Mouse (Mus musculus) hindbrain, embryonic 11.5 days (tissue): ENCODE results near the gene Aftph. TPM values are rescaled to one million over a fixed set of nuclear protein-coding genes. Genes with fewer than 3 reads are reported as not detected.

Experiments used
- ATAC-seq: fragments of 200-750 bp; cut with Nextera tagmentation; 2 replicates; pipeline ENCODE4 v1.8.0; 2017; ENCODE audit warnings: mild to moderate bottlenecking, moderate TSS enrichment, moderate library complexity; ENCODE audit not compliant: low FRiP score
- DNase-seq: peaks from one replicate; pipeline ENCODE4 v3.0.0-alpha.2; 2015; ENCODE audit warnings: low spot score
- H3K27ac ChIP-seq: fragments of 300-500 bp; sonication (generic); 2 replicates; pipeline ENCODE4 v1.5.1; 2014; ENCODE audit warnings: mild to moderate bottlenecking, low read depth, low read length
- H3K27me3 ChIP-seq: fragments of 300-500 bp; sonication (generic); 2 replicates; pipeline ENCODE4 v1.6.1; 2014; ENCODE audit warnings: mild to moderate bottlenecking, low read length, moderate library complexity, mixed read lengths; ENCODE audit not compliant: control insufficient read depth, insufficient read depth
- H3K36me3 ChIP-seq: fragments of 300-500 bp; sonication (generic); 2 replicates; pipeline ENCODE4 v1.6.1; 2014; ENCODE audit warnings: mild to moderate bottlenecking, low read length, moderate library complexity, mixed read lengths; ENCODE audit not compliant: control insufficient read depth, insufficient read depth
- H3K4me1 ChIP-seq: fragments of 300-500 bp; sonication (generic); replicated peaks from 2 replicates; pipeline ENCODE4 v1.6.1; 2014; ENCODE audit warnings: low read length, mixed read lengths; ENCODE audit not compliant: control insufficient read depth, insufficient read depth
- H3K4me2 ChIP-seq: fragments of 300-500 bp; sonication (generic); replicated peaks from 2 replicates; pipeline ENCODE4 v1.6.1; 2014; ENCODE audit warnings: mild to moderate bottlenecking, low read depth, low read length
- H3K4me3 ChIP-seq: fragments of 300-500 bp; sonication (generic); 2 replicates; pipeline ENCODE4 v1.5.1; 2014; ENCODE audit warnings: low read depth, low read length
- H3K9ac ChIP-seq: fragments of 300-500 bp; sonication (generic); 2 replicates; pipeline ENCODE4 v1.6.1; 2014; ENCODE audit warnings: low read depth, low read length
- H3K9me3 ChIP-seq: fragments of 300-500 bp; sonication (generic); 2 replicates; pipeline ENCODE4 v1.6.1; 2016; ENCODE audit warnings: low read length; ENCODE audit not compliant: control insufficient read depth
- WGBS: fragments of 180-500 bp; shearing (Covaris S2); extraction: QIAGEN DNeasy Blood & Tissue Kit; methylation state at CpG from one replicate; pipeline ENCODE4 v1.1.7; 2014; 5-methylcytosine and 5-hydroxymethylcytosine counted together
- polyA plus RNA-seq: library from polyadenylated mRNA; unstranded; fragments of >200 nt; fragmentation: Nextera tagmentation; extraction: Ambion mirVana; gene quantifications from 2 replicates; pipeline ENCODE4 v1.2.1, GENCODE M21; 2014

The Aftph gene
- polyA plus RNA-seq, 1 experiment from 2014 or later: 31.3 TPM

- Histone ChIP-seq H3K9me3 (no peaks in the 10 kb centered on the region), H3K9ac (peak overlapping the region; percentile 65), H3K4me2 (peak overlapping the region; percentile 64), H3K36me3 (no peaks in the 10 kb centered on the region), H3K4me3 (peak overlapping the region; percentile 75), H3K4me1 (no peaks in the 10 kb centered on the region), H3K27me3 (no peaks in the 10 kb centered on the region), H3K27ac (peak overlapping the region; percentile 71)
- WGBS: under 1% methylated on average over 33 of the region's 56 CpGs
- DNase-seq (no peak), ATAC-seq (peak; percentile 60)
Measured at GRCm38 (mm10) chr11:20740481-20741200, 748 bp downstream of the Aftph start.

- Histone ChIP-seq H3K27ac (no peak overlapping the region), H3K9me3 (no peaks in the 10 kb centered on the region), H3K4me1 (no peaks in the 10 kb centered on the region), H3K36me3 (no peaks in the 10 kb centered on the region), H3K27me3 (no peaks in the 10 kb centered on the region), H3K9ac (no peak overlapping the region), H3K4me3 (no peak overlapping the region), H3K4me2 (no peak overlapping the region)
- ATAC-seq: no peak
- WGBS: 97% methylated on average over 3 of the region's 3 CpGs
- DNase-seq: no peak
Measured at GRCm38 (mm10) chr11:20734066-20734465, 7.3 kb downstream of the Aftph start.

DNA sequence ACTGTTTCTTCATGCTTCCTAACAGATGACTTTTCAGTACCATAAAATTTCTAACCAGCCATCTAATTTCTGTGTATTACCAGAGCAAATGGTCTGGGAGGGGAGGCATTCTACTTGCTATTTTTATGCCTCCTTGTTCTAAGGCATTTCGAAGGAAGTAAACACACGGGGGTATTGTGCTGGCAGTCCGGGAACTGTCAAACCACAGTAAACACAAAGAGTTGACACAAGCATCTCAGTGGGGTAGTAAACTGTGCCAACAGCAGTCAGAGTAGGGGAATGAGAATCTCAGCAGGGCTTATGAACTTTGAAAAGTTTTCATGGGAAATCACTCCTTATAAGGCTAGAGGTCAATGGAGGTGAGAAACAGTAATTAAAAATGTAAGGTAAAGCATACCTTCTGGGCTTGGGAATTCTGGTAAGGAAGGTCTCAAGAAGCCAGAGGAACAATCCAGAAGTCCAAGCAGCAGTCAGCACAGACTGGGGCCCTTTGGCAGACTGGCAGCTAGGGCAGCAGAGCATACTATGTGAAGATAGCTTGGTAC is 7.8 kb downstream of the Aftph start:
- Histone ChIP-seq H3K27me3 (no peaks in the 10 kb centered on the region), H3K36me3 (no peaks in the 10 kb centered on the region), H3K9me3 (no peaks in the 10 kb centered on the region), H3K4me2 (no peak overlapping the region), H3K9ac (no peak overlapping the region), H3K4me1 (no peaks in the 10 kb centered on the region), H3K4me3 (no peak overlapping the region), H3K27ac (no peak overlapping the region)
- WGBS: 68% methylated on average over 3 of the region's 3 CpGs
- DNase-seq (no peak), ATAC-seq (no peak)

- H3K4me2 ChIP-seq: no peak overlapping the region
- WGBS: 96% methylated on average over 1 of the region's 1 CpGs
Measured at GRCm38 (mm10) chr11:20729403-20729802, 12.0 kb downstream of the Aftph start.

DNA sequence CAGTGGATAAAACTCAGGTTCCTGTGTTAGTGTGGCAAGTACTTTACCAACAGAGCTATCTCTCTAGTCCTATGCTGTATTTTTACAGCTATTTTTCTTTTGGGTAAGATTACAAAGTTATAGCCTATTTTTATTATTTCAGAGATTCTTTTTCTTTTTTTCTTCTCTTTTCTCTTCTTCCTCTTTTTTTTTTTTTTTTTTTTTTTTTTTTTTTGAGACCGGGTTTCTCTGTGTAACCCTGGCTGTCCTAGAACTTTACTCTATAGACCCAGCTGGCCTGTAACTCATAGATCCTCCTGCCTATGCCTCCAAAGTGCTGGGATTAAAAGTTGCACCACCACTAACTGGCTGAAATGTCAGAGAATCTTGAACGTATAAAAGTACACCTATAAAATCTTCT is 13.3 kb downstream of the Aftph start:
- Histone ChIP-seq H3K4me3 (no peak overlapping the region), H3K4me1 (no peaks in the 10 kb centered on the region), H3K4me2 (no peak overlapping the region), H3K27me3 (no peaks in the 10 kb centered on the region), H3K27ac (no peak overlapping the region), H3K9ac (no peak overlapping the region), H3K9me3 (no peaks in the 10 kb centered on the region), H3K36me3 (peaks cover 4% of the 10 kb centered on the region; the same call in 1 of the 2 replicates)
- DNase-seq (no peak), ATAC-seq (no peak)
- 83% methylated on average over 2 of the region's 2 CpGs for WGBS

More at GRCm38 (mm10) chr11:20729403-20729802, 12.0 kb downstream of the Aftph start:
- Histone ChIP-seq H3K4me3 (no peak overlapping the region), H3K27me3 (no peaks in the 10 kb centered on the region), H3K4me1 (no peaks in the 10 kb centered on the region), H3K9ac (no peak overlapping the region), H3K27ac (no peak overlapping the region), H3K36me3 (peaks cover 4% of the 10 kb centered on the region; the same call in 1 of the 2 replicates), H3K9me3 (no peaks in the 10 kb centered on the region)
- ATAC-seq (no peak), DNase-seq (no peak)

- 90% methylated on average over 5 of the region's 5 CpGs for WGBS
- Histone ChIP-seq H3K9me3 (no peaks in the 10 kb centered on the region), H3K36me3 (peaks cover 4% of the 10 kb centered on the region; the same call in 1 of the 2 replicates), H3K9ac (no peak overlapping the region), H3K4me1 (no peaks in the 10 kb centered on the region), H3K27ac (no peak overlapping the region), H3K27me3 (no peaks in the 10 kb centered on the region), H3K4me2 (no peak overlapping the region), H3K4me3 (no peak overlapping the region)
- no peak for ATAC-seq
- no peak for DNase-seq
Measured at GRCm38 (mm10) chr11:20723572-20723971, 17.8 kb downstream of the Aftph start.

DNA sequence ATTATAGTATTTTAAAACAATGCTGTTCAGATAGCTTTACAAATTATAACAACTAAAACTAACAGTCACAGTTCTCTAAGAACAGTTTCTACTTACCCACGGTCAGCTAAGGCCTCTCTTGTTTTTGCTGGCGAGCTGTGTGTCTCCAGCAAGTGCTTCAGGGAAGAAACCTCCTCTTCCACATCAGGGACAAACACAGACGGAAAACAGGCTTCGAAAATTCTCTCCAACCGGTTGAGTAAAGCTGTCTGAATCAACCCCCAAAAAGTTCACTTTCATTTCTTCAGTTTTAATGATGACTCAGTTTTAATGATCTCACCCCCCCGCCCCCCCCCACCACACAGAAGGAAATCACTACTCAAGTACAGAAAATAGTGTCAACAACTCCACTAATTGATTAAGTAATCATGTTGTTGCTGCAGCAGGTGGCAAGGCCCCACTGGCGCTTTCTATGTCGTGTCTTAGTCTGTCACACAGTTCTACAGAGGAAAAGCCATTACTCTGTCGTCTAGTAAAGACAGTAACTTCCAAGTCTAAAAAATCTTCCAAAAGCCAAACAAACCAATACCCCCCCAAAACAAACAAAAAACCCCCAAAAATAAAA is 29.2 kb downstream of the Aftph start:
- no peak overlapping the region for H3K9ac ChIP-seq
- H3K27ac ChIP-seq: no peak overlapping the region
- ATAC-seq (no peak), DNase-seq (no peak)
- H3K9me3 ChIP-seq: no peaks in the 10 kb centered on the region
- H3K36me3 ChIP-seq: no peaks in the 10 kb centered on the region
- H3K4me2 ChIP-seq: no peak overlapping the region
- H3K27me3 ChIP-seq: no peaks in the 10 kb centered on the region
- H3K4me1 ChIP-seq: no peaks in the 10 kb centered on the region
- WGBS: 85% methylated on average over 9 of the region's 9 CpGs
- no peak overlapping the region for H3K4me3 ChIP-seq

DNA sequence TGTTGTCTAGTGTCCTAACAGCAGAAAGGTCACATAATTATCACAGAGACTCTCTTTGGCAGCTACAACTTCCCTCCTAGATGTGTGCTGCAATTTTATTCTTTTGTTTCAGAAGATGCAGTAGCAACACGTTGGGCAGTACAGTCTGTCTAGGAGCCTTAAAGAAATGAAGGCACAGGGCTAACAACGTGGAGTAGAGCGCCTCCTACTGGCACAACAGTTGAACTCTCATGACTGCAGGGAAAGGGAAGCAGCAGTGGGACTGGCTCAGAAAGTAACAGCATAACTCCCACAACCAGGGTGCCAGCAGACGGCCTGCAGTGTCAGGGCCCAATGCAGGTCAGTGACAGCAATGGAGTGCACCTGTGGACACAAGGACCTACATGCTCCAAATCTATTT is 50.4 kb downstream of the Aftph start:
- ATAC-seq (peak; percentile 67; the same call in 1 of the 2 replicates), DNase-seq (peak; percentile 85)
- 5% methylated on average over 4 of the region's 4 CpGs for WGBS
- no peak overlapping the region for H3K4me2 ChIP-seq
- no peak overlapping the region for H3K9ac ChIP-seq
- H3K27me3 ChIP-seq: no peaks in the 10 kb centered on the region
- H3K4me1 ChIP-seq: no peaks in the 10 kb centered on the region
- no peak overlapping the region for H3K4me3 ChIP-seq
- H3K9me3 ChIP-seq: no peaks in the 10 kb centered on the region
- H3K27ac ChIP-seq: no peak overlapping the region
- H3K36me3 ChIP-seq: no peaks in the 10 kb centered on the region

DNA sequence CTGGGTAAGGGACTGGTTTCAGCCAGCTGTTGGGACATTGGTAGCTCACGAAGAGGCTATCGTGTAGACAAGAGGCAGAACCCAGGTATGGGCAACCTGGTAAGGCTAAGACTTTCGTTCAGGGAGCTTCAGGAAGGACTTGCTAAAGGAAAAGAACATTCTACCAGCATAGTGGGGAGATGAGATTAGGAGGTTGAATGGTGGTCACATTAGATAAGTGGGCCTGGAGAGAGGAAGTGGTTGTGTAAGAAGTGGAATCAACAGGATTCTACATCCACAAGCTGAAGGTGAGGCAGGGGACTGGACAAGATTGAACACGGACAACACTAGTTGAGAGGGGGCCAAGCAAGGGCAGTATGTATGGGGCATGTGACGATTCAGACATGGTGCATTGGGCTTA is 59.7 kb downstream of the Aftph start:
- H3K4me1 ChIP-seq: no peaks in the 10 kb centered on the region
- no peak overlapping the region for H3K4me3 ChIP-seq
- H3K36me3 ChIP-seq: no peaks in the 10 kb centered on the region
- no peak overlapping the region for H3K9ac ChIP-seq
- no peak overlapping the region for H3K27ac ChIP-seq
- no peak for ATAC-seq
- no peak for DNase-seq
- H3K4me2 ChIP-seq: no peak overlapping the region
- no peaks in the 10 kb centered on the region for H3K27me3 ChIP-seq
- H3K9me3 ChIP-seq: no peaks in the 10 kb centered on the region
- 90% methylated on average over 5 of the region's 5 CpGs for WGBS
